Mouse (Mus musculus) hindbrain, postnatal 0 days (tissue): Measurements from ENCODE around the gene Borcs6. TPM values are rescaled to one million over a fixed set of nuclear protein-coding genes. Genes with fewer than 3 reads are reported as not detected.

Experiments
- ATAC-seq: fragments of 200-750 bp; cut with Nextera tagmentation; 2 replicates; pipeline ENCODE4 v1.8.0; 2017; ENCODE audit warnings: mild to moderate bottlenecking, moderate TSS enrichment, moderate library complexity
- DNase-seq: peaks from one replicate; pipeline ENCODE4 v3.0.0-alpha.2; 2015; ENCODE audit warnings: low spot score
- H3K27ac ChIP-seq: fragments of 300-500 bp; sonication (generic); 2 replicates; pipeline ENCODE4 v1.5.1; 2014; ENCODE audit warnings: mild to moderate bottlenecking
- H3K27me3 ChIP-seq: fragments of 300-500 bp; sonication (generic); 2 replicates; pipeline ENCODE4 v1.6.1; 2014; ENCODE audit warnings: low read length, mixed read lengths; ENCODE audit not compliant: insufficient read depth
- H3K36me3 ChIP-seq: fragments of 300-500 bp; sonication (generic); 2 replicates; pipeline ENCODE4 v1.6.1; 2014; ENCODE audit warnings: low read length, mixed read lengths; ENCODE audit not compliant: insufficient read depth
- H3K4me1 ChIP-seq: fragments of 300-500 bp; sonication (generic); 2 replicates; pipeline ENCODE4 v1.6.1; 2014; ENCODE audit warnings: antibody characterized with exemption, low read length, mixed read lengths; ENCODE audit not compliant: insufficient read depth
- H3K4me2 ChIP-seq: fragments of 300-500 bp; sonication (generic); 2 replicates; pipeline ENCODE4 v1.6.1; 2014; ENCODE audit warnings: low read depth, mild to moderate bottlenecking, low read length, moderate library complexity, mixed read lengths
- H3K4me3 ChIP-seq: fragments of 300-500 bp; sonication (generic); 2 replicates; pipeline ENCODE4 v1.5.1; 2014; ENCODE audit warnings: low read length
- H3K9ac ChIP-seq: fragments of 300-500 bp; sonication (generic); replicated peaks from 2 replicates; pipeline ENCODE4 v1.6.1; 2014; ENCODE audit warnings: mild to moderate bottlenecking, low read length, moderate library complexity, mixed read lengths
- H3K9me3 ChIP-seq: fragments of 300-500 bp; sonication (generic); 2 replicates; pipeline ENCODE4 v1.6.1; 2016; ENCODE audit warnings: low read length, mixed read lengths
- CTCF ChIP-seq: IDR thresholded peaks from 2 replicates; pipeline ENCODE4 v1.5.1; 2016; ENCODE audit warnings: antibody characterized with exemption, control low read depth, low read depth
- WGBS: fragments of 180-500 bp; shearing (Covaris S2); extraction: QIAGEN DNeasy Blood & Tissue Kit; methylation state at CpG from one replicate; pipeline ENCODE4 v1.1.7; 2014; 5-methylcytosine and 5-hydroxymethylcytosine counted together
- polyA plus RNA-seq: library from polyadenylated mRNA; unstranded; fragments of >200 nt; fragmentation: Nextera tagmentation; extraction: Ambion mirVana; gene quantifications from 2 replicates; pipeline ENCODE4 v1.2.1, GENCODE M21; 2015
- total RNA-seq: library from RNA; depleted of rRNA; stranded (reverse); fragments of >200 nt; gene quantifications from 2 replicates; pipeline ENCODE4 v1.2.3, GENCODE M21; 2014; rRNA removed

Borcs6 gene
- total and polyA plus RNA-seq, 2 experiments from 2014 or later = 21.9 to 25.4 TPM

GRCm38 (mm10) chr11:69110319-69111046 is 51.0 kb downstream of the Borcs6 start:
- ATAC-seq (peak; percentile 76; the same call in 1 of the 2 replicates), DNase-seq (peak; percentile 92)
- no peak for TF ChIP-seq CTCF
- H3K36me3 ChIP-seq = peaks cover 40% of the 10 kb centered on the region
- peak overlapping the region; percentile 31; the same call in 1 of the 2 replicates for H3K9ac ChIP-seq
- 1% methylated on average over 30 of the region's 30 CpGs for WGBS
- no peaks in the 10 kb centered on the region for H3K4me1 ChIP-seq
- peak overlapping the region; percentile 48; the same call in 1 of the 2 replicates for H3K27ac ChIP-seq
- H3K4me3 ChIP-seq = peak overlapping the region; percentile 37
- H3K27me3 ChIP-seq = no peaks in the 10 kb centered on the region
- peak overlapping the region; percentile 63 for H3K4me2 ChIP-seq
- no peaks in the 10 kb centered on the region for H3K9me3 ChIP-seq

Other genes starting within 250 kb of the Borcs6 start
- 90.6 and 96.2 TPM in 2 replicates for gene Ndel1, start 187.9 kb upstream of the Borcs6 start, total RNA-seq
- 101 and 105 TPM in 2 replicates for gene Ndel1, start 187.9 kb upstream of the Borcs6 start, polyA plus RNA-seq
- gene Rnf222, start 171.2 kb upstream of the Borcs6 start, total RNA-seq = 0.16 TPM in 1 of 2 replicates, not detected in the other
- not detected in 2 replicates for gene Rnf222, start 171.2 kb upstream of the Borcs6 start, polyA plus RNA-seq
- gene Rpl26, start 158.1 kb upstream of the Borcs6 start, total RNA-seq = 1,103 and 1,196 TPM in 2 replicates
- 608 and 621 TPM in 2 replicates for gene Rpl26, start 158.1 kb upstream of the Borcs6 start, polyA plus RNA-seq
- gene Odf4, start 132.6 kb upstream of the Borcs6 start, total RNA-seq = 1.3 TPM in 1 of 2 replicates, not detected in the other
- gene Odf4, start 132.6 kb upstream of the Borcs6 start, polyA plus RNA-seq = 0.58 and 0.88 TPM in 2 replicates
- gene Arhgef15, start 102.2 kb upstream of the Borcs6 start, total RNA-seq = 21.2 and 45.2 TPM in 2 replicates
- 25.7 and 27.5 TPM in 2 replicates for gene Arhgef15, start 102.2 kb upstream of the Borcs6 start, polyA plus RNA-seq
- 1.6 and 2.0 TPM in 2 replicates for gene Slc25a35, start 91.6 kb upstream of the Borcs6 start, total RNA-seq
- 2.3 TPM in 2 replicates for gene Slc25a35, start 91.6 kb upstream of the Borcs6 start, polyA plus RNA-seq
- gene Rangrf, start 84.5 kb upstream of the Borcs6 start, total RNA-seq = 40.4 and 51.6 TPM in 2 replicates
- gene Rangrf, start 84.5 kb upstream of the Borcs6 start, polyA plus RNA-seq = 31.2 and 34.6 TPM in 2 replicates
- gene Pfas, start 51.3 kb upstream of the Borcs6 start, total RNA-seq = 31.3 and 35.2 TPM in 2 replicates
- gene Pfas, start 51.3 kb upstream of the Borcs6 start, polyA plus RNA-seq = 14.7 and 17.8 TPM in 2 replicates
- 84.8 and 85.7 TPM in 2 replicates for gene Ctc1, start 43.8 kb upstream of the Borcs6 start, total RNA-seq
- 42.8 and 45.7 TPM in 2 replicates for gene Ctc1, start 43.8 kb upstream of the Borcs6 start, polyA plus RNA-seq
- 15.9 and 21.6 TPM in 2 replicates for gene Aurkb, start 14.1 kb upstream of the Borcs6 start, total RNA-seq
- 24.8 and 26.3 TPM in 2 replicates for gene Aurkb, start 14.1 kb upstream of the Borcs6 start, polyA plus RNA-seq
- 68.9 and 135 TPM in 2 replicates for gene Tmem107, start 11.1 kb downstream of the Borcs6 start, total RNA-seq
- 28.6 and 34.1 TPM in 2 replicates for gene Tmem107, start 11.1 kb downstream of the Borcs6 start, polyA plus RNA-seq
- 146 and 148 TPM in 2 replicates for gene Vamp2, start 28.8 kb downstream of the Borcs6 start, total RNA-seq
- gene Vamp2, start 28.8 kb downstream of the Borcs6 start, polyA plus RNA-seq = 417 and 489 TPM in 2 replicates
- gene Per1, start 35.5 kb downstream of the Borcs6 start, total RNA-seq = 24.4 and 27.1 TPM in 2 replicates
- 11.9 and 15.9 TPM in 2 replicates for gene Per1, start 35.5 kb downstream of the Borcs6 start, polyA plus RNA-seq
- 1.4 and 2.5 TPM in 2 replicates for gene Hes7, start 60.7 kb downstream of the Borcs6 start, total RNA-seq
- gene Hes7, start 60.7 kb downstream of the Borcs6 start, polyA plus RNA-seq = 1.3 and 1.9 TPM in 2 replicates
- 1.2 and 1.4 TPM in 2 replicates for gene 9130213A22Rik, start 62.9 kb downstream of the Borcs6 start, total RNA-seq
- gene 9130213A22Rik, start 62.9 kb downstream of the Borcs6 start, polyA plus RNA-seq = 1.0 and 1.2 TPM in 2 replicates
- gene Aloxe3, start 66.2 kb downstream of the Borcs6 start, total RNA-seq = 12.5 and 14.2 TPM in 2 replicates
- 13.0 and 13.5 TPM in 2 replicates for gene Aloxe3, start 66.2 kb downstream of the Borcs6 start, polyA plus RNA-seq
- 1.7 and 2.0 TPM in 2 replicates for gene Alox12b, start 97.3 kb downstream of the Borcs6 start, total RNA-seq
- gene Alox12b, start 97.3 kb downstream of the Borcs6 start, polyA plus RNA-seq = 1.1 and 1.2 TPM in 2 replicates
- 3.1 and 5.8 TPM in 2 replicates for gene Alox8, start 138.1 kb downstream of the Borcs6 start, total RNA-seq
- gene Alox8, start 138.1 kb downstream of the Borcs6 start, polyA plus RNA-seq = 1.2 and 1.5 TPM in 2 replicates
- 0.73 and 1.2 TPM in 2 replicates for gene Gucy2e, start 177.3 kb downstream of the Borcs6 start, total RNA-seq
- gene Gucy2e, start 177.3 kb downstream of the Borcs6 start, polyA plus RNA-seq = 0.52 and 0.61 TPM in 2 replicates